15 mouse cellular contexts compared by ENCODE assay signal in genomic region chr10:39121412-39121811, GRCm38 (mm10). TPM values are rescaled to one million over a fixed set of nuclear protein-coding genes. Genes with fewer than 3 reads are reported as not detected.
DNase-seq lines count a peak whose midpoint lies in the region; ATAC-seq and TF ChIP-seq lines count a peak whose summit lies in the region.
"Had no signal": no experiment of that assay in that cellular context is flagged by ENCODE, and none has a peak within 500 bp of the region (broad histone marks: within the 10 kb centered on the region; RNA-seq: fewer than 3 reads in every experiment).

No protein-coding gene starts in this region.

- TF ChIP-seq CTCF in gastrocnemius, adult 2 months (IDR thresholded peaks at IDR 0.05), result peak; percentile 33; the same call in 1 of the 2 replicates
- peak; percentile 58 for TF ChIP-seq CTCF in lung, postnatal 0 days (IDR thresholded peaks at IDR 0.05)
- TF ChIP-seq CTCF in midbrain, postnatal 0 days (IDR thresholded peaks at IDR 0.05), result peak; percentile 79

- no peak overlapping the region for H3K27ac ChIP-seq in gastrocnemius, adult 2 months
- H3K27ac ChIP-seq in lung, postnatal 0 days (ENCODE audit: low read length), result no peak overlapping the region
- H3K27ac ChIP-seq in midbrain, postnatal 0 days (ENCODE audit: low read depth, low read length), result no peak overlapping the region
- H3K27ac ChIP-seq: intestine, embryonic 15.5 days; neural tube, embryonic 12.5 days had no signal

- no peak overlapping the region for H3K9ac ChIP-seq in lung, postnatal 0 days (replicated peaks; ENCODE audit: low read depth)
- no peak overlapping the region for H3K9ac ChIP-seq in midbrain, postnatal 0 days (replicated peaks; ENCODE audit: low read length, poor library complexity, severe bottlenecking)
- H3K9ac ChIP-seq: intestine, embryonic 15.5 days; neural tube, embryonic 12.5 days had no signal

- H3K9me3 ChIP-seq in lung, postnatal 0 days (ENCODE audit: low read length), result no peaks in the 10 kb centered on the region
- H3K9me3 ChIP-seq in midbrain, postnatal 0 days (ENCODE audit: low read length), result no peaks in the 10 kb centered on the region
- H3K9me3 ChIP-seq: intestine, embryonic 15.5 days; neural tube, embryonic 12.5 days had no signal

- WGBS in lung, postnatal 0 days, result 26% methylated on average over 4 of the region's 4 CpGs
- 39% methylated on average over 4 of the region's 4 CpGs for WGBS in midbrain, postnatal 0 days

- ATAC-seq in lung, postnatal 0 days, result 0 out of 2 replicates have a peak, but pooled peaks have one; percentile 38
- peak; percentile 70; the same call in 1 of the 2 replicates for ATAC-seq in midbrain, postnatal 0 days (ENCODE audit: low FRiP score)
- ATAC-seq: intestine, embryonic 15.5 days had no signal

- no peaks in the 10 kb centered on the region for H3K4me1 ChIP-seq in lung, postnatal 0 days (ENCODE audit: insufficient read depth, low read depth, low read length)
- H3K4me1 ChIP-seq in midbrain, postnatal 0 days (ENCODE audit: insufficient read depth, low read length), result no peaks in the 10 kb centered on the region
- H3K4me1 ChIP-seq: intestine, embryonic 15.5 days; neural tube, embryonic 12.5 days had no signal

- no peak for DNase-seq in gastrocnemius, adult 2 months
- no peak for DNase-seq in gastrocnemius, postnatal 4 days (ENCODE audit: low spot score in 2 of 2)
- peak; percentile 65 for DNase-seq in lung, postnatal 0 days (ENCODE audit: low spot score)
- no peak for DNase-seq in lung, postnatal 14 days
- peak; percentile 39 for DNase-seq in NIH3T3 (ENCODE audit: low read depth)
- DNase-seq in midbrain, postnatal 0 days (ENCODE audit: low spot score), result peak; percentile 65
- no peak for DNase-seq in right cerebral cortex, postnatal 10 days (ENCODE audit: low spot score in 2 of 2)
- no peak for DNase-seq in adrenal gland, postnatal 36 days
- DNase-seq: adrenal gland, postnatal 10 days; cerebellum, adult 8-10 months; heart, adult 11 months; thymus, adult 2 months had no signal

- H3K36me3 ChIP-seq in lung, postnatal 0 days (ENCODE audit: insufficient read depth, low read length), result no peaks in the 10 kb centered on the region
- H3K36me3 ChIP-seq in midbrain, postnatal 0 days (ENCODE audit: insufficient read depth, low read length), result no peaks in the 10 kb centered on the region
- H3K36me3 ChIP-seq: intestine, embryonic 15.5 days; neural tube, embryonic 12.5 days had no signal

- no peak overlapping the region for H3K4me2 ChIP-seq in lung, postnatal 0 days (replicated peaks; ENCODE audit: low read depth, low read length)
- H3K4me2 ChIP-seq in midbrain, postnatal 0 days (ENCODE audit: low read depth, low read length, poor library complexity, severe bottlenecking), result no peak overlapping the region
- H3K4me2 ChIP-seq: intestine, embryonic 15.5 days; neural tube, embryonic 12.5 days had no signal

- TF ChIP-seq EP300 in lung, postnatal 0 days (IDR thresholded peaks at IDR 0.05), result no peak

- H3K4me3 ChIP-seq in gastrocnemius, adult 2 months, result no peak overlapping the region
- no peak overlapping the region for H3K4me3 ChIP-seq in lung, postnatal 0 days (ENCODE audit: low read depth, low read length)
- no peak overlapping the region for H3K4me3 ChIP-seq in midbrain, postnatal 0 days (ENCODE audit: low read depth, low read length)
- H3K4me3 ChIP-seq: erythroblast, embryonic 14.5 days; intestine, embryonic 15.5 days; neural tube, embryonic 12.5 days had no signal

- no peaks in the 10 kb centered on the region for H3K27me3 ChIP-seq in lung, postnatal 0 days (replicated peaks; ENCODE audit: insufficient read depth, low read length)
- no peaks in the 10 kb centered on the region for H3K27me3 ChIP-seq in midbrain, postnatal 0 days (ENCODE audit: insufficient read depth, low read length)
- H3K27me3 ChIP-seq: intestine, embryonic 15.5 days; neural tube, embryonic 12.5 days had no signal

- intact Hi-C loops in gastrocnemius, adult 2 months (cut with DNase I), result no loop called here

RNA-seq across cellular contexts. Expression of gene Fam229b, which starts 12.3 kb away (rescaled TPM):
- total RNA-seq in gastrocnemius, adult 2 months (2021), result 1 to 10 TPM; 4.4 to 4.9 TPM
- total RNA-seq in gastrocnemius, postnatal 4 days (2021), result 1 to 10 TPM; 3.2 to 4.8 TPM
- 9.0 and 10.2 TPM in 2 replicates for polyA plus RNA-seq in lung, postnatal 0 days (2015; fragmentation: Nextera tagmentation; extraction: Ambion mirVana)
- total RNA-seq in midbrain, postnatal 0 days (2014; rRNA removed), result 15.3 and 33.0 TPM in 2 replicates
- 44.4 and 44.6 TPM in 2 replicates for polyA plus RNA-seq in midbrain, postnatal 0 days (2015; fragmentation: Nextera tagmentation; extraction: Ambion mirVana)
- total RNA-seq in adrenal gland, postnatal 36 days (2021), result 1 to 10 TPM; 3.0 to 3.5 TPM
- polyA plus RNA-seq: erythroblast, embryonic 14.5 days had no signal

RNA-seq across cellular contexts. Expression of gene Tube1, which starts 12.4 kb away (rescaled TPM):
- total RNA-seq in gastrocnemius, adult 2 months (2021), result under 1 TPM; 0.50 to 0.77 TPM
- total RNA-seq in gastrocnemius, postnatal 4 days (2021), result 1 to 10 TPM; 4.1 to 4.4 TPM
- 1.7 and 1.8 TPM in 2 replicates for polyA plus RNA-seq in lung, postnatal 0 days (2015; fragmentation: Nextera tagmentation; extraction: Ambion mirVana)
- total RNA-seq in midbrain, postnatal 0 days (2014; rRNA removed), result 7.6 and 8.6 TPM in 2 replicates
- 2.4 and 3.6 TPM in 2 replicates for polyA plus RNA-seq in midbrain, postnatal 0 days (2015; fragmentation: Nextera tagmentation; extraction: Ambion mirVana)
- 1 to 10 TPM in 1 of 2 experiments, under 1 TPM in 1; 0.89 to 1.6 TPM for total RNA-seq in adrenal gland, postnatal 36 days (2021)

RNA-seq across cellular contexts. Expression of gene Ccn6, which starts 42.2 kb away (rescaled TPM):
- not detected for total RNA-seq in gastrocnemius, adult 2 months (2021)
- under 1 TPM; 0.31 to 0.32 TPM for total RNA-seq in gastrocnemius, postnatal 4 days (2021)
- 0.10 TPM in 1 of 2 replicates, not detected in the other for polyA plus RNA-seq in lung, postnatal 0 days (2015; fragmentation: Nextera tagmentation; extraction: Ambion mirVana)
- total RNA-seq in midbrain, postnatal 0 days (2014; rRNA removed), result 0.38 and 0.93 TPM in 2 replicates
- 0.32 and 0.37 TPM in 2 replicates for polyA plus RNA-seq in midbrain, postnatal 0 days (2015; fragmentation: Nextera tagmentation; extraction: Ambion mirVana)
- under 1 TPM; 0.26 to 0.70 TPM for total RNA-seq in adrenal gland, postnatal 36 days (2021)
- polyA plus RNA-seq: erythroblast, embryonic 14.5 days; thymus, adult 2 months had no signal

Comparison
In these comparisons a context has a peak if more than half of its experiments do, and no peak if none do; other contexts are left out.
1. DNase-seq: peak in lung, postnatal 0 days (single experiment), NIH3T3 (single experiment) and midbrain, postnatal 0 days (single experiment); none in gastrocnemius, adult 2 months (single experiment), gastrocnemius, postnatal 4 days (0 of 2), lung, postnatal 14 days (single experiment), right cerebral cortex, postnatal 10 days (0 of 2) and adrenal gland, postnatal 36 days (0 of 2).
2. Peak in every context shown above with its lines, with median percentiles within 50 percentile points of each other: CTCF ChIP-seq.